Mouse (Mus musculus): ENCODE results near the gene Myo1h. TPM values are rescaled to one million over a fixed set of nuclear protein-coding genes. Genes with fewer than 3 reads are reported as not detected.

The Myo1h gene
- polyA plus RNA-seq, 2 experiments = 0.19 to 0.44 TPM

DNA sequence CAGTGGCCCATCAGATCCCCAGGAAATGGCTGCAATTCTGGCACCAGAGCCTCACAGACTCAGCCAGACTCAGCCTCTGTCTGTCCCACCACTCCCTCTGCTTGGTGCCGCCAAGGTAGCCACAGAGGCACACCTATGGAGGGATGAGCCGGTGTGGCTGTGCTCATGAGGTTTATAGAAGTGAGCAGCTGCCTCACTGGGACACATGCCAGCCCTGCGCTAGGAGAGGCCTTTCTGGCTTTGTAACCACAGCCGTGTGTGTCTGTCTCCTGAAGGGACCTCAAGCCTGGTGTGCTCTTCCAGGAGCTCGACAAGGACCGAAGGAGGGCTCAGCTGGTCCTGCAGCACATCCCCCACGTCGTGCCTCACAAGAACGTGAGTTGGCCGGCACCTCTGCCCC is 118.3 kb downstream of the Myo1h start:
- TF ChIP-seq EP300 (IDR thresholded peaks at IDR 0.05; ENCODE audit: low read depth) = no peak
- no peak for TF ChIP-seq CTCF (IDR thresholded peaks at IDR 0.05; ENCODE audit: low read depth)
- Histone ChIP-seq H3K4me1 (replicated peaks; ENCODE audit: control insufficient read depth in 2 of 2, insufficient read depth in 2 of 2, low read length in 1 of 2) (no peaks in the 10 kb centered on the region), H3K4me2 (ENCODE audit: low read depth) (no peak overlapping the region), H3K4me3 (ENCODE audit: insufficient read depth in 1 of 2, low read depth in 2 of 2, low read length in 2 of 2) (no peak overlapping the region), H3K27ac (no peak overlapping the region), H3K9ac (replicated peaks) (no peak overlapping the region), H3K9me3 (ENCODE audit: control insufficient read depth, low read length) (no peaks in the 10 kb centered on the region), H3K36me3 (replicated peaks; ENCODE audit: control insufficient read depth, insufficient read depth, low read depth) (peaks cover 49% of the 10 kb centered on the region), H3K27me3 (ENCODE audit: control insufficient read depth, insufficient read depth, low read length) (no peaks in the 10 kb centered on the region)
- DNase-seq (ENCODE audit: low read depth in 3 of 3, low spot score in 3 of 3) (no peak), ATAC-seq (ENCODE audit: insufficient read depth) (no peak)
- WGBS (ENCODE audit: insufficient replicate concordance) = 86% methylated on average over 10 of the region's 10 CpGs

DNA sequence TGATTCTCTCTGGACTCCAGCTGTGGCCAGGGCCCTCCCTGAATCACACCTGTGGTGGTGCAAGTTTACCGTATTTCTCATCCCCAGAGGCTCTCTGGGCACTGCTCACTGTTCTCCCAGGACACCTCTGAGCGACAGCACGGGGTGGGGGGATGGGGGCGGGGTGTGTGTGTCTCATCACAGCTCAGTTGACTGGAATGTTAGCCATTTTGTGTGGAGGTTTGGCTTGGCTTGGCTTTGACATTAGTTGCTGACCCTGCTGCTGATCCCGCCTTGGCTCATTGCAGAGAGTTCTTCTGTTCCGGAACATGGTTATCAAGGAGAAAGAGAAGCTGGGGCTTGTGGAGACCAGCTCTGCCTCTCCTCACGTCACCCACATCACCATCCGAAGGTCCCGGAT is 118.8 kb downstream of the Myo1h start:
- no peak for ATAC-seq (ENCODE audit: insufficient read depth)
- DNase-seq (ENCODE audit: low read depth in 3 of 3, low spot score in 3 of 3) = no peak
- Histone ChIP-seq H3K27ac (no peak overlapping the region), H3K4me3 (ENCODE audit: insufficient read depth in 1 of 2, low read depth in 2 of 2, low read length in 2 of 2) (no peak overlapping the region), H3K9me3 (ENCODE audit: control insufficient read depth, low read length) (no peaks in the 10 kb centered on the region), H3K9ac (replicated peaks) (no peak overlapping the region), H3K27me3 (ENCODE audit: control insufficient read depth, insufficient read depth, low read length) (no peaks in the 10 kb centered on the region), H3K36me3 (replicated peaks; ENCODE audit: control insufficient read depth, insufficient read depth, low read depth) (peaks cover 50% of the 10 kb centered on the region), H3K4me1 (replicated peaks; ENCODE audit: control insufficient read depth in 2 of 2, insufficient read depth in 2 of 2, low read length in 1 of 2) (no peaks in the 10 kb centered on the region), H3K4me2 (ENCODE audit: low read depth) (no peak overlapping the region)
- TF ChIP-seq CTCF (IDR thresholded peaks at IDR 0.05; ENCODE audit: low read depth) = no peak
- no peak for TF ChIP-seq EP300 (IDR thresholded peaks at IDR 0.05; ENCODE audit: low read depth)
- 85% methylated on average over 9 of the region's 9 CpGs for WGBS (ENCODE audit: insufficient replicate concordance)

GRCm38 (mm10) chr5:114408846-114409245 is 119.9 kb downstream of the Myo1h start:
- 84% methylated on average over 11 of the region's 11 CpGs for WGBS (ENCODE audit: insufficient replicate concordance)
- Histone ChIP-seq H3K4me1 (replicated peaks; ENCODE audit: control insufficient read depth in 2 of 2, insufficient read depth in 2 of 2, low read length in 1 of 2) (no peaks in the 10 kb centered on the region), H3K27me3 (ENCODE audit: control insufficient read depth, insufficient read depth, low read length) (no peaks in the 10 kb centered on the region), H3K4me2 (ENCODE audit: low read depth) (no peak overlapping the region), H3K9ac (replicated peaks) (no peak overlapping the region), H3K27ac (no peak overlapping the region), H3K4me3 (ENCODE audit: insufficient read depth in 1 of 2, low read depth in 2 of 2, low read length in 2 of 2) (no peak overlapping the region), H3K36me3 (replicated peaks; ENCODE audit: control insufficient read depth, insufficient read depth, low read depth) (peaks cover 52% of the 10 kb centered on the region), H3K9me3 (ENCODE audit: control insufficient read depth, low read length) (no peaks in the 10 kb centered on the region)
- no peak for ATAC-seq (ENCODE audit: insufficient read depth)
- no peak for DNase-seq (ENCODE audit: low read depth in 3 of 3, low spot score in 3 of 3)
- TF ChIP-seq EP300 (IDR thresholded peaks at IDR 0.05; ENCODE audit: low read depth) = no peak
- no peak for TF ChIP-seq CTCF (IDR thresholded peaks at IDR 0.05; ENCODE audit: low read depth)

DNA sequence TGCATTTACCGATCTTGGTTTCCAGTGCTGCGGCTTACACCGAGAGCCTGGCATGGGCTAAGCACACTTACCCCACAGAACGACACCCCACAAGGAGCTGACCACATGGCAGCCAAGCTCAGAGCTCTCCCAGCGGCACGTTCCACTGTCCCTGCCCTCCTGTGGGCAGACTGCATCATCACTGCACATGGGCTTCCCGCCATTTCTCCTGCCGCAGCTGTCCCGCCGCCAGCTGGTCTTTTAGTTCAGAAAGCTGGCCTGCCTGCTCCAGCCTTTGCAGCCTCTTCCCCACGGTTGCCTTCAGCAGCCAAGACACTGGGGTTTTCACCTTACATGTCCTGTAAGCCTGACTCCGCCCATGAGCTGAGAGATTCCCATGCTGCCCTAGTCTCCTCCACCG is 121.5 kb downstream of the Myo1h start:
- H3K4me2 ChIP-seq (ENCODE audit: low read depth) = no peak overlapping the region
- no peak overlapping the region for H3K9ac ChIP-seq (replicated peaks)
- no peak overlapping the region for H3K27ac ChIP-seq
- no peaks in the 10 kb centered on the region for H3K27me3 ChIP-seq (ENCODE audit: control insufficient read depth, insufficient read depth, low read length)
- H3K4me3 ChIP-seq (ENCODE audit: insufficient read depth in 1 of 2, low read depth in 2 of 2, low read length in 2 of 2) = no peak overlapping the region
- 87% methylated on average over 13 of the region's 13 CpGs for WGBS (ENCODE audit: insufficient replicate concordance)
- ATAC-seq (ENCODE audit: insufficient read depth) (no peak), DNase-seq (ENCODE audit: low read depth in 3 of 3, low spot score in 3 of 3) (no peak)
- TF ChIP-seq CTCF (IDR thresholded peaks at IDR 0.05; ENCODE audit: low read depth) (no peak), EP300 (IDR thresholded peaks at IDR 0.05; ENCODE audit: low read depth) (no peak)
- H3K9me3 ChIP-seq (ENCODE audit: control insufficient read depth, low read length) = no peaks in the 10 kb centered on the region
- peaks cover 41% of the 10 kb centered on the region for H3K36me3 ChIP-seq (replicated peaks; ENCODE audit: control insufficient read depth, insufficient read depth, low read depth)
- H3K4me1 ChIP-seq (replicated peaks; ENCODE audit: control insufficient read depth in 2 of 2, insufficient read depth in 2 of 2, low read length in 1 of 2) = no peaks in the 10 kb centered on the region

DNA sequence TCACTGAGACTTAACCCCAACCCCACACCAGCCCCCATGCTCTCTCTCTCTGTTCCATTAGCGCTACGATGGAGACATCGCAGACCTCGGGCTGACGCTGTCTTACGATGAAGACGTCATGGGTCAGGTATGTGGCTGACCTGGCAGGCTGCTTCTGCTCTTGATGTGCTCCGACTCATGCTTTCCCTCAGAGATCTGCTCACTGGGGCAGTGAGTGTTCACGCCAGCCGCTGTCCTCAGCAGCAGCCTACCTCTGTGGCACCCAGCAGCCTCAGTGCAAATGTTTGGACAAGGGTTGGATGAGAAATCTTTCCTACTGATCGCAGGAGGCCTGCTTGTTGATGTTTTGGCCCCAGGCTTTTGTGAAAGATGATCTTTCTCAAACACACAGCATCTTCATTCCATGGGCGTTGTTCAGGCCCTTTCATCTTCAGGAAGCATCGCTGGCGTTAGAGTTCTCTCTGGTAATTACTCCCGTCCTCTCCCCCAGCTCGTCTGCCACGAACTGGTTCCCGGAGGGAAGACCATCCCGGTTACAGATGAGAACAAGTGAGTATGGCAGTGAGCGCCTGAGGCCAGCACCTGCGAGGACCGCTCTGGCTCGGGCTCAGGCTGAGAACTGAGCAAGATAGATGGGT is 123.5 kb downstream of the Myo1h start:
- no peaks in the 10 kb centered on the region for H3K9me3 ChIP-seq (ENCODE audit: control insufficient read depth, low read length)
- no peak overlapping the region for H3K4me2 ChIP-seq (ENCODE audit: low read depth)
- no peak overlapping the region for H3K27ac ChIP-seq
- TF ChIP-seq EP300 (IDR thresholded peaks at IDR 0.05; ENCODE audit: low read depth) (no peak), CTCF (IDR thresholded peaks at IDR 0.05; ENCODE audit: low read depth) (no peak)
- H3K4me3 ChIP-seq (ENCODE audit: insufficient read depth in 1 of 2, low read depth in 2 of 2, low read length in 2 of 2) = no peak overlapping the region
- DNase-seq (ENCODE audit: low read depth in 3 of 3, low spot score in 3 of 3) = no peak
- 85% methylated on average over 23 of the region's 23 CpGs for WGBS (ENCODE audit: insufficient replicate concordance)
- no peaks in the 10 kb centered on the region for H3K27me3 ChIP-seq (ENCODE audit: control insufficient read depth, insufficient read depth, low read length)
- H3K4me1 ChIP-seq (replicated peaks; ENCODE audit: control insufficient read depth in 2 of 2, insufficient read depth in 2 of 2, low read length in 1 of 2) = no peaks in the 10 kb centered on the region
- no peak overlapping the region for H3K9ac ChIP-seq (replicated peaks)
- ATAC-seq (ENCODE audit: insufficient read depth) = no peak
- H3K36me3 ChIP-seq (replicated peaks; ENCODE audit: control insufficient read depth, insufficient read depth, low read depth) = peaks cover 48% of the 10 kb centered on the region

Measured in liver, embryonic 14.5 days (tissue).